Mouse (Mus musculus) liver, embryonic 14.5 days (tissue): ENCODE data around the gene Lgals7.

Source experiments
- CTCF ChIP-seq: IDR thresholded peaks from 2 replicates; pipeline ENCODE4 v1.5.1; 2016; ENCODE audit warnings: antibody characterized with exemption, low read depth, control low read depth
- EP300 ChIP-seq: IDR thresholded peaks from 2 replicates; pipeline ENCODE4 v1.6.1; 2016; ENCODE audit warnings: antibody characterized with exemption, low read depth

DNA sequence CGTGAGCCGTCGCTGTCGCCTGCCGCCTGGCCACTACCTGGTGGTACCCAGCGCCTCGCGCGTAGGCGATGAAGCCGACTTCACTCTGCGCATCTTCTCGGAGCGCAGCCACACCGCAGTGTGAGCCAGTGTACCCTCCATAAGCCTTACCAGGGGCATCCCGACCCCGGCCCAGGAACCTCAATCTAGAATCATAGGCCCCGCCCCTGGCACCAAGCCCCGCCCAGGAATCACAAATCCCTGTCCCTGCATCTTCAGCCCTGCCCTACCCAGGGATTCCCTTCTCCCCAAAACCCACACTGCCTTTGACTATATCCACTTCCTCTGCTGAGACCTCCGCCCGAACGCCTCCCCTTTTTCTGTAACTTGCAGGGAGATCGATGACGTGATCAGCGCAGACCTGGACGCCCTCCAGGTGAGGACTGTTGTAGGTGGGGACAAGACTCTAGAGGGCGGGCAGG, 25.1 kb downstream of the Lgals7 start:
- TF ChIP-seq CTCF (no peak), EP300 (no peak)
